Mouse (Mus musculus) liver, postnatal 0 days (tissue): ENCODE measurements around the gene Ccl25.
"Not testable (repeated sequence)": the region's sequence is repeated elsewhere in the genome, so short reads cannot be mapped to it uniquely, and the experiment has no call there.

Experiments
- CTCF ChIP-seq: sonication (generic); IDR thresholded peaks from 2 replicates; pipeline ENCODE4 v1.5.1; 2016; ENCODE audit warnings: antibody characterized with exemption, low read depth
- EP300 ChIP-seq: IDR thresholded peaks from 2 replicates; pipeline ENCODE4 v1.6.1; 2016; ENCODE audit warnings: antibody characterized with exemption, low read depth, mild to moderate bottlenecking

DNA sequence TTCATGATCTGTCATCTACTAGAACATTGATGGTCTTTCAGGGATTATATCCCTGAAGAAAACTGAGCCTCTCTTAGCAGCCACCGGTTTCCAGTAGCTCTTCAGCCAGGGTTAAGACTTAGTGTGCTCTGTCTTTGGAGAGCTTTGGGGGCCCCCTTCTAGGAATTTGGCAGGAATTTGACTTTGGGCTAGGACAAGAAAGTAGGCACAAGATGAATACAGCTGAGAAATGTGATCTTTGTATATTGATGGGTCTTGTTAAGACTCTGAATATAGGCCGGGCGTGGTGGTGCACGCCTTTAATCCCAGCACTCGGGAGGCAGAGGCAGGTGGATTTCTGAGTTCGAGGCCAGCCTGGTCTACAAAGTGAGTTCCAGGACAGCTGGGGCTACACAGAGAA is 27.6 kb downstream of the Ccl25 start:
- TF ChIP-seq EP300, CTCF: not testable (repeated sequence)
